Mouse (Mus musculus) ES-E14 (cell line): Measurements from ENCODE around the gene Fhit. TPM values are rescaled to one million over a fixed set of nuclear protein-coding genes. Genes with fewer than 3 reads are reported as not detected.
"Not testable (repeated sequence)": the region's sequence is repeated elsewhere in the genome, so short reads cannot be mapped to it uniquely, and the experiment has no call there.

Experiments
- DNase-seq: peaks from one replicate; pipeline ENCODE4 v3.0.0-alpha.2; 2013; ENCODE audit warnings: low read depth, low spot score
- H3K27ac ChIP-seq: 2 replicates; pipeline ENCODE4 v1.5.1; 2012; ENCODE audit warnings: low read depth, mild to moderate bottlenecking, low read length, moderate library complexity, mixed read lengths; ENCODE audit not compliant: poor library complexity, insufficient read depth, severe bottlenecking
- H3K36me3 ChIP-seq: 2 replicates; pipeline ENCODE4 v1.6.1; 2012; ENCODE audit warnings: mild to moderate bottlenecking, low read length, moderate library complexity, mixed read lengths; ENCODE audit not compliant: control insufficient read depth, poor library complexity, insufficient read depth, severe bottlenecking
- H3K4me1 ChIP-seq, 2 experiments: fragments of 150-350 bp in 1 of 2; sonication (generic) in 1 of 2; 2 replicates each; pipeline ENCODE4 v1.6.1; 2012; ENCODE audit warnings: low read length in 2 of 2, mild to moderate bottlenecking in 1 of 2, mixed read lengths in 1 of 2; ENCODE audit not compliant: control insufficient read depth in 2 of 2, insufficient read depth in 2 of 2, poor library complexity in 1 of 2
- H3K4me3 ChIP-seq, 2 experiments: fragments of 150-350 bp in 1 of 2; sonication (generic) in 1 of 2; 2 replicates each; pipeline ENCODE4 v1.5.1; 2012; ENCODE audit warnings: low read length in 2 of 2, low read depth in 1 of 2, mild to moderate bottlenecking in 1 of 2, mixed read lengths in 1 of 2; ENCODE audit not compliant: insufficient read depth in 1 of 2, poor library complexity in 1 of 2, severe bottlenecking in 1 of 2
- H3K9ac ChIP-seq: 2 replicates; pipeline ENCODE4 v1.6.1; 2012; ENCODE audit warnings: low read depth, mild to moderate bottlenecking, low read length, mixed read lengths; ENCODE audit not compliant: poor library complexity, insufficient read depth, severe bottlenecking
- H3K9me3 ChIP-seq: fragments of 150-350 bp; sonication (generic); 2 replicates; pipeline ENCODE4 v1.6.1; 2012; ENCODE audit warnings: low read depth, mild to moderate bottlenecking, low read length; ENCODE audit not compliant: control insufficient read depth, insufficient read depth
- CHD2 ChIP-seq: IDR thresholded peaks from 2 replicates; pipeline ENCODE4 v1.6.1; 2014; ENCODE audit warnings: mild to moderate bottlenecking, low read depth, low read length, inconsistent platforms
- HCFC1 ChIP-seq: IDR thresholded peaks from 2 replicates; pipeline ENCODE4 v1.6.1; 2012; ENCODE audit warnings: low read length, inconsistent platforms, borderline replicate concordance; ENCODE audit not compliant: insufficient read depth
- MAFK ChIP-seq: IDR thresholded peaks from 2 replicates; pipeline ENCODE4 v1.6.1; 2014; ENCODE audit warnings: mild to moderate bottlenecking, low read depth, low read length, inconsistent platforms; ENCODE audit not compliant: insufficient read depth
- ZC3H11A ChIP-seq: IDR thresholded peaks from 2 replicates; pipeline ENCODE4 v1.6.1; 2012; ENCODE audit warnings: low read depth, mild to moderate bottlenecking, inconsistent platforms, low read length, borderline replicate concordance
- ZNF384 ChIP-seq: IDR thresholded peaks from 2 replicates; pipeline ENCODE4 v1.6.1; 2012; ENCODE audit warnings: low read depth, low read length, inconsistent platforms
- in situ Hi-C, 2 experiments: fragments of 600-800 bp; cut with MboI; formaldehyde crosslinking; loops; one replicate each; pipeline ENCODE4 v1.15.1; 2025; ENCODE audit warnings: low sequenced_read_pairs in 2 of 2, inconsistent platforms in 1 of 2; ENCODE audit not compliant: unreplicated experiment in 2 of 2
- total RNA-seq: library from RNA; depleted of rRNA; stranded (reverse); fragments of 300-350 nt; gene quantifications from 2 replicates; pipeline ENCODE4 v1.2.3, GENCODE M21; 2012

The Fhit gene
- total RNA-seq, 1 experiment: 1.0 TPM

GRCm38 (mm10) chr14:11063594-11063993 lies 98.2 kb downstream of the Fhit start:
- Histone ChIP-seq H3K9ac (no peak overlapping the region), H3K9me3 (no peaks in the 10 kb centered on the region), H3K4me1 (no peaks in the 10 kb centered on the region), H3K27ac (no peak overlapping the region), H3K4me3 (no peak overlapping the region), H3K36me3 (no peaks in the 10 kb centered on the region)
- DNase-seq: no peak
- TF ChIP-seq CHD2 (no peak), HCFC1 (no peak), ZC3H11A (no peak)
- in situ Hi-C loops: no loop called here

- no peak for DNase-seq
- Histone ChIP-seq H3K9me3 (no peaks in the 10 kb centered on the region), H3K27ac (no peak overlapping the region), H3K36me3 (no peaks in the 10 kb centered on the region), H3K4me3 (no peak overlapping the region), H3K4me1 (peaks cover 0 to 4% of the 10 kb centered on the region in 2 experiments; a peak in 1 of 4 replicates), H3K9ac (no peak overlapping the region)
- TF ChIP-seq ZC3H11A: no peak
- TF ChIP-seq HCFC1: no peak
- TF ChIP-seq MAFK: no peak
- TF ChIP-seq ZNF384: no peak
- no peak for TF ChIP-seq CHD2
- in situ Hi-C loops: no loop called here
Observed at GRCm38 (mm10) chr14:11060221-11060620, 101.6 kb downstream of the Fhit start.

DNA sequence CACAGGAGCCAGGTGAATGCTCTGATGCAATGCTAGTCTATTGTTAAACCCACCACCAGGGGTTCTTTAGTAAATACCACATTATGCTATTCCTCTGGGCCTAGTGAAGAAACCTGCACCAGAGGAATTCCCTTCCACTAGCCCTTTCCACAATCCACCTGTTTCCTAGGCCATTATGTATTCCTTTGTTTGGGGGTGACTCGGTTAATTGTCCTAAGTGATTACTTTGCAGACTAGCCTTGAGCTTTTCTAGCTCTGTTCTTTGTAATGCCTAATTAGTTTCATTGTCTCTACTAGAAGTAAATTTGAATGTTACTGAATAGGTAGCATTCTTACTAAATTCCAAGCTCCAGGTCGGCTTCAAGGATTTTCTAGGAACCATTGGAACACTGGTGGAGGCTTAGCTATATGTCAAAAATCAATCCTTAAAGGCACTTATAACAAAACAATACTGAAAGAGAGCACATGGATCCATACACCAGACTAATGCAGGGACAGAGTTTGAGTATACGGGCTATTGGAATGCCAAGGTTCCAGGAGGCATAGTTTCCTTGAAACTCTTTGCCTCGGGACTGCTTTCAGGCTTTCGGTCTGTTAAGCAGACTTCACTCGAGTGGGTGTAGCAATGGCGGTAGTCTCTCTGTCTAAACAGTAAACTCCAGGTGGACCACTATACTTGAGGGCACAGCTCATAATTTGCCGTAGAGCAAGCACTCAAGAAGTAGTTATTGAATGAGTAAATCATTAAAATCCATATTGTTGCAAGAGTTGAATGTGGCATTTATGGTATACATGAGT lies 122.1 kb downstream of the Fhit start:
- peak; percentile 51 for DNase-seq
- H3K4me1 ChIP-seq: peaks cover 11 to 14% of the 10 kb centered on the region in 2 experiments
- H3K9ac ChIP-seq, H3K36me3 ChIP-seq, H3K4me3 ChIP-seq, in situ Hi-C loops, H3K9me3 ChIP-seq: not testable (repeated sequence)
- peak overlapping the region; percentile 56; the same call in 1 of the 2 replicates for H3K27ac ChIP-seq

DNA sequence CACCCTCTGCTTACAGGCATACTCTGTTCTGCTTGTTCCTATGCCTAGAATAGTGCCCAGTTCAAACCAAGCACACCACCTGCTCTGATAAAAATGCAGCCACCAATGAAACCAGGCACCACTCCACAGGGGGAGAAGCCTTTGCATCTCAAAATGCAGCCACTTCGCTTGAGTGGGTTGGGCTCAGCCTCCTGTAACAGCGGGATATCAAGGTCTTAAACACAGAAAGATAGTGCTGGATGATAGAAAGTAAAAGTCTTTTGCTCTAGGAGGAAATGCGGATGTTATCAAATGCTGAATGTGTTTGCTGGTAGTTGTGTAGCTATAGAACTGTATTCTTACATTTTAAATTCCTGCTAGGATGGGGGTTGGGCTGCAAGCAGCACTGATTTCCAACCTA lies 140.4 kb downstream of the Fhit start:
- no peaks in the 10 kb centered on the region for H3K9me3 ChIP-seq
- H3K9ac ChIP-seq: no peak overlapping the region
- in situ Hi-C loops: no loop called here
- H3K4me1 ChIP-seq: no peaks in the 10 kb centered on the region
- TF ChIP-seq MAFK (no peak), CHD2 (no peak), ZNF384 (no peak), ZC3H11A (no peak), HCFC1 (no peak)
- H3K4me3 ChIP-seq: no peak overlapping the region
- no peak for DNase-seq
- H3K36me3 ChIP-seq: no peaks in the 10 kb centered on the region
- H3K27ac ChIP-seq: no peak overlapping the region

- Histone ChIP-seq H3K4me3 (no peak overlapping the region), H3K9me3 (no peaks in the 10 kb centered on the region), H3K27ac (no peak overlapping the region), H3K9ac (no peak overlapping the region), H3K4me1 (no peaks in the 10 kb centered on the region), H3K36me3 (no peaks in the 10 kb centered on the region)
- TF ChIP-seq MAFK (no peak), CHD2 (no peak), ZNF384 (no peak)
- in situ Hi-C loops: no loop called here
- no peak for DNase-seq
Observed at GRCm38 (mm10) chr14:10978651-10979050, 183.2 kb downstream of the Fhit start.
